Mouse (Mus musculus): ENCODE measurements around the gene Fosl1. TPM values are rescaled to one million over a fixed set of nuclear protein-coding genes. Genes with fewer than 3 reads are reported as not detected.

Gene Fosl1
- polyA plus RNA-seq, 1 experiment, result not detected

- no peak overlapping the region for H3K4me3 ChIP-seq (ENCODE audit: insufficient read depth, low read depth, low read length)
- peaks cover 12% of the 10 kb centered on the region; the same call in 1 of the 2 replicates for H3K4me1 ChIP-seq (ENCODE audit: control insufficient read depth, insufficient read depth, low read length)
- no peak overlapping the region for H3K27ac ChIP-seq (ENCODE audit: insufficient read depth, low read depth, low read length)
- 83% methylated on average over 16 of the region's 16 CpGs for WGBS
- TF ChIP-seq CTCF (IDR thresholded peaks at IDR 0.05; ENCODE audit: insufficient read depth, low read depth, low read length), result no peak
- no peak for TF ChIP-seq POLR2A (IDR thresholded peaks at IDR 0.05; ENCODE audit: insufficient read depth, low read depth, low read length)
These were observed 48.7 kb downstream of the Fosl1 start for GRCm38 (mm10) chr19:5496052-5496370.

- 94% methylated on average over 2 of the region's 2 CpGs for WGBS
- TF ChIP-seq POLR2A (IDR thresholded peaks at IDR 0.05; ENCODE audit: insufficient read depth, low read depth, low read length) (no peak), CTCF (IDR thresholded peaks at IDR 0.05; ENCODE audit: insufficient read depth, low read depth, low read length) (no peak)
- H3K27ac ChIP-seq (ENCODE audit: insufficient read depth, low read depth, low read length), result no peak overlapping the region
- H3K4me3 ChIP-seq (ENCODE audit: insufficient read depth, low read depth, low read length), result no peak overlapping the region
- no peaks in the 10 kb centered on the region for H3K4me1 ChIP-seq (ENCODE audit: control insufficient read depth, insufficient read depth, low read length)
These were observed 53.1 kb downstream of the Fosl1 start for GRCm38 (mm10) chr19:5500330-5500875.

- Histone ChIP-seq H3K4me3 (ENCODE audit: insufficient read depth, low read depth, low read length) (no peak within 1 kb of the TSS), H3K4me1 (ENCODE audit: control insufficient read depth, insufficient read depth, low read length) (no peaks in the 10 kb centered on the region), H3K27ac (ENCODE audit: insufficient read depth, low read depth, low read length) (no peak within 1 kb of the TSS)
- TF ChIP-seq POLR2A (IDR thresholded peaks at IDR 0.05; ENCODE audit: insufficient read depth, low read depth, low read length), result no peak
- no peak for TF ChIP-seq CTCF (IDR thresholded peaks at IDR 0.05; ENCODE audit: insufficient read depth, low read depth, low read length)
- WGBS, result 64% methylated on average over 17 of the region's 17 CpGs
These were observed 56.3 kb downstream of the Fosl1 start, which contains the start of gene 1700020D05Rik for GRCm38 (mm10) chr19:5503687-5504086. Gene 1700020D05Rik, minus strand, starts transcription at chr19:5503787.

Other genes starting within 250 kb of the Fosl1 start
- not detected in 2 replicates for gene Pacs1, start 174.4 kb upstream of the Fosl1 start, polyA plus RNA-seq (2012; ENCODE audit: insufficient read depth, insufficient read length, low replicate concordance, missing spikeins)
- gene Sf3b2, start 152.1 kb upstream of the Fosl1 start, polyA plus RNA-seq (2012; ENCODE audit: insufficient read depth, insufficient read length, low replicate concordance, missing spikeins), result not detected in 2 replicates
- not detected in 2 replicates for gene Gal3st3, start 149.2 kb upstream of the Fosl1 start, polyA plus RNA-seq (2012; ENCODE audit: insufficient read depth, insufficient read length, low replicate concordance, missing spikeins)
- gene Catsper1, start 111.8 kb upstream of the Fosl1 start, polyA plus RNA-seq (2012; ENCODE audit: insufficient read depth, insufficient read length, low replicate concordance, missing spikeins), result not detected in 2 replicates
- gene Cst6, start 98.0 kb upstream of the Fosl1 start, polyA plus RNA-seq (2012; ENCODE audit: insufficient read depth, insufficient read length, low replicate concordance, missing spikeins), result not detected in 2 replicates
- gene Eif1ad, start 80.8 kb upstream of the Fosl1 start, polyA plus RNA-seq (2012; ENCODE audit: insufficient read depth, insufficient read length, low replicate concordance, missing spikeins), result not detected in 2 replicates
- not detected in 2 replicates for gene Banf1, start 80.4 kb upstream of the Fosl1 start, polyA plus RNA-seq (2012; ENCODE audit: insufficient read depth, insufficient read length, low replicate concordance, missing spikeins)
- gene Sart1, start 58.8 kb upstream of the Fosl1 start, polyA plus RNA-seq (2012; ENCODE audit: insufficient read depth, insufficient read length, low replicate concordance, missing spikeins), result not detected in 2 replicates
- not detected in 2 replicates for gene Tsga10ip, start 45.0 kb upstream of the Fosl1 start, polyA plus RNA-seq (2012; ENCODE audit: insufficient read depth, insufficient read length, low replicate concordance, missing spikeins)
- not detected in 2 replicates for gene Drap1, start 22.6 kb upstream of the Fosl1 start, polyA plus RNA-seq (2012; ENCODE audit: insufficient read depth, insufficient read length, low replicate concordance, missing spikeins)
- not detected in 2 replicates for gene AI837181, start 22.4 kb upstream of the Fosl1 start, polyA plus RNA-seq (2012; ENCODE audit: insufficient read depth, insufficient read length, low replicate concordance, missing spikeins)
- gene Ccdc85b, start 10.3 kb downstream of the Fosl1 start, polyA plus RNA-seq (2012; ENCODE audit: insufficient read depth, insufficient read length, low replicate concordance, missing spikeins), result not detected in 2 replicates
- gene Fibp, start 13.1 kb downstream of the Fosl1 start, polyA plus RNA-seq (2012; ENCODE audit: insufficient read depth, insufficient read length, low replicate concordance, missing spikeins), result not detected in 2 replicates
- gene Ctsw, start 21.0 kb downstream of the Fosl1 start, polyA plus RNA-seq (2012; ENCODE audit: insufficient read depth, insufficient read length, low replicate concordance, missing spikeins), result not detected in 2 replicates
- not detected in 2 replicates for gene Efemp2, start 26.4 kb downstream of the Fosl1 start, polyA plus RNA-seq (2012; ENCODE audit: insufficient read depth, insufficient read length, low replicate concordance, missing spikeins)
- gene Mus81, start 40.9 kb downstream of the Fosl1 start, polyA plus RNA-seq (2012; ENCODE audit: insufficient read depth, insufficient read length, low replicate concordance, missing spikeins), result not detected in 2 replicates
- gene Cfl1, start 42.9 kb downstream of the Fosl1 start, polyA plus RNA-seq (2012; ENCODE audit: insufficient read depth, insufficient read length, low replicate concordance, missing spikeins), result 1,186 and 1,283 TPM in 2 replicates
- not detected in 2 replicates for gene 1700020D05Rik, start 56.2 kb downstream of the Fosl1 start, polyA plus RNA-seq (2012; ENCODE audit: insufficient read depth, insufficient read length, low replicate concordance, missing spikeins)
- gene Snx32, start 63.0 kb downstream of the Fosl1 start, polyA plus RNA-seq (2012; ENCODE audit: insufficient read depth, insufficient read length, low replicate concordance, missing spikeins), result not detected in 2 replicates
- gene Ovol1, start 113.1 kb downstream of the Fosl1 start, polyA plus RNA-seq (2012; ENCODE audit: insufficient read depth, insufficient read length, low replicate concordance, missing spikeins), result not detected in 2 replicates
- not detected in 2 replicates for gene Ap5b1, start 120.5 kb downstream of the Fosl1 start, polyA plus RNA-seq (2012; ENCODE audit: insufficient read depth, insufficient read length, low replicate concordance, missing spikeins)
- gene Rnaseh2c, start 154.3 kb downstream of the Fosl1 start, polyA plus RNA-seq (2012; ENCODE audit: insufficient read depth, insufficient read length, low replicate concordance, missing spikeins), result not detected in 2 replicates
- not detected in 2 replicates for gene Kat5, start 162.7 kb downstream of the Fosl1 start, polyA plus RNA-seq (2012; ENCODE audit: insufficient read depth, insufficient read length, low replicate concordance, missing spikeins)
- gene Rela, start 189.9 kb downstream of the Fosl1 start, polyA plus RNA-seq (2012; ENCODE audit: insufficient read depth, insufficient read length, low replicate concordance, missing spikeins), result not detected in 2 replicates
- not detected in 2 replicates for gene Sipa1, start 216.2 kb downstream of the Fosl1 start, polyA plus RNA-seq (2012; ENCODE audit: insufficient read depth, insufficient read length, low replicate concordance, missing spikeins)
- not detected in 2 replicates for gene Map3k11, start 241.2 kb downstream of the Fosl1 start, polyA plus RNA-seq (2012; ENCODE audit: insufficient read depth, insufficient read length, low replicate concordance, missing spikeins)
- not detected in 2 replicates for gene Pcnx3, start 241.4 kb downstream of the Fosl1 start, polyA plus RNA-seq (2012; ENCODE audit: insufficient read depth, insufficient read length, low replicate concordance, missing spikeins)

All from olfactory bulb, adult 2 months (tissue).